Mouse (Mus musculus) c-Kit-positive CD71-positive TER-119-positive erythroid progenitor cells, embryonic 14.5 days (primary cell): ENCODE results near the gene Ddx49.

Experiments
- DNase-seq: peaks from one replicate; pipeline ENCODE4 v3.0.0-alpha.2; 2013; ENCODE audit warnings: low spot score

The Ddx49 gene

DNA sequence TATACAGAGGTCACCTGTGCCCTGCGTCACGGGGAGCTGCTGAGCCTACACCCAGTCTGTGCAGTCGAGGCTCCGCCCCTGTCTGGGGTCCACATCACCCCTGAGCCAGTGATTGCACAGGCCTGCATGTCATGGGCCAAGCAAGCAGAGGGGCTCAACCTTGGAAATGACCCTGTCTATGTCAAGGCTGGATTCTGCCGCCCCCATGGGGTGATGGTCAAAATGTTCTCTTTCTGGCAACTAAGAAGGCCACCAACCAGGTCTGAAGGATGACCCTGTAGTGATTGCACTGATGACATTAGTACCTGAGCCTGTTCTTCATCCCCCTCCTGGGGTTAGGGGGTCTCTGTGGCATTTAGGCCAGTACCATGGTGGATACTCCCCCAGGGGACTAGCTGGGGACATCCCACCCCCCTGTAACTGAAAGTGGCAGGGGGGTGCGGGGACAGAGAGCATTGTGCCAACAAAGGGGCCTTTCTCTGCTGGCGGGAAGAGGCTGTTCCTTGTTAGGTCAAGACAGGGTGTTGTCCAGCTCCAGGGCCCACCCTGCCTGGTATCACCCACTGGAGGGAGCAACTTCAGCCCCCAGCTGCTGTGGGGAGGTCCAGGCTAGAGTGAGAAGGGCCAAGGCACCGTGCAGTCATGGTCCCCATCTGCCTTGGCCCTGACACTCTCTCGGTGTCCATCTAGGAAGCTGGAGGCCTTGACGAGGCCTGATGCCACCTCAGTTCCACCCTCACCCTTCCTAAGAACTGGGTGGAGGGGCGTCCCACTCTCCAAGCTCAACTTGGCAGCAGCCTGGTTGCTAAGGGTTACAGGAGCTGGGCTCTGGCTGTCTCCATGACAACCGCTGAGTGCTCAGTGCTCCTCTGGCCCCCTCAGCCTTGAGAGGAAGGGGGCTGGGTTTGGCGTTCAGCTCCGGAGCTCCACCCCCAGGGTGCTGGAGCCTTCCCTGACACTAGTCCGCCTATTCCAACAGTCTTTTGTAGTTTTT is 14.5 kb upstream of the Ddx49 start:
- DNase-seq: no peak

- no peak for DNase-seq
Measured at GRCm38 (mm10) chr8:70315624-70316510, 13.6 kb upstream of the Ddx49 start, which contains the start of gene Cers1. Cers1 (plus strand) TSS chr8:70315775.

DNA sequence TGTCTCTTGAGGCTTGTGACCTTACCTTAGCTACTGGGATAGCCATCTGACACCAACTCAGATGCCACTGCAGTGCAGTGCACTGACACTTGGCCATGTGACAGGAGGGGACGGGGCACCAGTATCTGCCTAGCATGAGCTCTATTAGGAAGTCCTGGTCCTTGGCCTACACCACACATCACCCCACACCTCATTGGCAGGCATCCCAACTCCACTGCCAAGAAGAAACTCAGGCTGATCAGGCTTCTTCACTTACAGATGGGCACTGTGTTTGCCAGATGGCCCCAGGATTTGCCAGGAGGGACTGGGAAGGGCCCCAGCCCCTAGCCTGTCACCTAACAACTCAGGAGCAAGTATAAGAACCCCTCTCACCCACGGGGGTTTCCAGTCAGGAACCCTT is 11.1 kb upstream of the Ddx49 start:
- DNase-seq: no peak

GRCm38 (mm10) chr8:70309311-70309710 is 7.0 kb upstream of the Ddx49 start:
- DNase-seq: no peak

GRCm38 (mm10) chr8:70302901-70303300 is 612 bp upstream of the Ddx49 start:
- no peak for DNase-seq

DNA sequence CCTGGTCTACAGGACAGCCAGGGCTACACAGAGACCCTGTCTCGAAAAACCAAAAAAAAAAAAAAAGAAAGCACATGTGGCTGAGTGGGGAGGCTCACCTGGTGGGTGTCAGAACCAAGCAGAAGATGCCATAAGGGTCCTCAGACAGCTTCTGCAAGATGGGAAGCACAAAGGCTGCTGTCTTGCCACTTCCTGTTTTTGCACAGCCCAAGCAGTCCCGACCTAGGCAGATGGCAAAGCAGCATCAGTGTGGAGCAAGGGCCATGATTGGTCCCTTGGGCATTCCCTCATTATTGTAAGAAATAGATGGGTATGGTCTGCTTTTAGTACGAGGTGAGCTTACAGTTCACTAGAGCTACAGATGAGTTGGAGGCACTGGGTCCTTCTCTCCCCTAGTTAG is 1.4 kb downstream of the Ddx49 start:
- no peak for DNase-seq

DNA sequence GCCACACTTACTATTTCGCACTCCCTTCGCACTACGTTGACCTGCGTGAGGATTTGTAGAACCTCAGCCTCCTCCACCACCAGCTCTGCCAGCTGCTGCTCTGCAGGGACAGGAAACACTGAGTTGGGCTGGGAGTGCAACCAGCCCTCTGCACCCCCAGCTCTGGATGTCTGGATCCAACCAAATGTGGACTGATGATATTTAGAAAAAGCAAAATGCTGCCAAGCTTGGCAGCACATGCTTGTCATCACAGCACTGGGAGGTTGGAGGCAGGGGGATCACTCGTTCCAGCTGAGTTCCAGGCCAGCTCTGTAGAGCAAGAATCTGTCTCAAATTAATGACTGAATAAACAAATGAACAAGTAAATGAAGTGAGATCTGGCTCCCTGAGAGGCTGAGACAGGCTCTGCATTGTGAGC is 8.3 kb downstream of the Ddx49 start:
- no peak for DNase-seq

DNA sequence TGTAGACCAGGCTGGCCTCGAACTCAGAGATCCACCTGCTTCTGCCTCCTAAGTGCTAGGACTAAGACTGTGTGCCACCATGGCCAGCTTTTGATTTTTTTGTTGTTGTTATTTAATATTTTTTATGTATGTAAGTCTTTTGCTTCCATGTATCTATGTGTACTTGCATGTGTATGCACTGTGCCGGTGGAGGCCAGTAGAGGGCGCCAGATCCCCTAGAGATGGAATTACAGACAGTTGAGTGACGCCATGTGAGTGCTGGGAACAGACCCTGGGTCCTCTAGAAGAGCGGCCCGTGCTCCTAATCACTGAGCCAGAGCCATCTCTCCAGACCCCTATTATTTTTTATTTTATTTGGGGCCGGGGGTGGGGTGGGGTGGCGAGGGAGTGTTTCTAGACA is 15.6 kb downstream of the Ddx49 start:
- DNase-seq: no peak

GRCm38 (mm10) chr8:70285304-70285703 is 17.0 kb downstream of the Ddx49 start:
- DNase-seq: no peak

DNA sequence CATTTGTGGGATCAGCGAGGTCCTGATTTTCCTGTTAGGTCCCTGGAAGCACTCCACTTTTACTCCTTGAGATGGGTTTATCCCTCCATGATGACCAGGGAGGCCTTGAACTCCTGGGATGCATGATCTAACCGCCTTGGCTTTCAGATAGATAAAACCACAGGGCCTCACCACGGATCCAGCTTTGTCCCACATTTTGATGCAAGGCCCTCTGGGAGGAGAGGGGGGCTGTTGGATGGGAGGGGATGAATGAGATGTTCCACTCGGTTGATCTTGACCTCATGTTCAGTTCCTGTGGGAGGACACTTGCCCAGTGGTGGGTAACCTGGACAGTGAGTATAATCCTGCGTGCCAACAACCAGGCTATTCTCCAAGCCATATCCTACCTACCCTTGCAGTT is 17.9 kb downstream of the Ddx49 start:
- no peak for DNase-seq

GRCm38 (mm10) chr8:70283136-70284077 is 18.9 kb downstream of the Ddx49 start:
- DNase-seq: no peak

DNA sequence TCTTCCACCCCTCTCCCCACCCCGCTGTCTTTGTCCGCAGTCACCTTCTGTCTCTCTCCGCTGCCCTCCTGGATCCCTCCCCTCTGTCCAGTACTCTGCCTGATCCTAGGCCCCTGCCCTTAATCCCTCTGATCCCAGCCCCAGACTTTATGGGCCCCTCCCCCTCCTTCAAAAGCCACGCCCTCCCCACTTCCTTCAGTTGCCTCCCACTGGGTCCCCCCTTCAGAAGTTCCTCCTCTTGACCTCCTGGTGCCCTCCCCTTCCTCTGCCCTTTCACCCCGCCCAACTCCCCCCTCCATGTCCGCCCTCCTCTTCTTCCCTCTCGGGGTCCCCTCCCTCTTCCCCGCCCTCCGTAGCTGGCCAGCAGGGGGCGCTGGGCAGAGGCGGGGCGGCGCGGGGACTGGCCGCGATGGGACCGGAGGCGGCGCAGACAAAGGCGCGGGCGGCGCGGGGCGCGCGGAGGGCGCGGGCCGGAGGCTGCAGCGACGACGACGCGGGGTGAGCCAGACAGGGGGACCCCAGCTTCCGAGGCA is 19.6 kb downstream of the Ddx49 start, which contains the start of gene Homer3:
Gene Homer3 (plus strand): TSS at position 225 of the 533 bp plus-strand sequence.
- DNase-seq: peak; percentile 57

DNA sequence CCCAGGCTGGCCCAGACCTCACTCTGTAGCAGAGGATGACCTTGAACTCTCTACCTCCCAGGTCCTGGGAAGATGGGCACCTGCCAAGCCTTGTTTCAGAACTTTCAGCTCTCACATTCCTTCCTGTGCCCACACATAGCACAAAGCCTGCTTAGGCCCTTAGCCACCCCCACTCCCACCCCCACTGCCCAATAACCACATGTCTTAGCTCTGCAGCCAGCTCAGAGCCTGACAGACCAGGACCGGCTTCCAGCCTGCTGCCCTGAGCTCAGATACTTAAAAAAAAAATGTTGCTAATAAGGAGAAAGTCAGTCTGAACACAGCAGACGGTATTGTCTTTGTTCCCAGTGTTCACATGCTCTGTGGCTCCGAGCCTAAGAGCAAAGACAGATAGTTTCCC is 21.3 kb downstream of the Ddx49 start:
- DNase-seq: no peak

DNA sequence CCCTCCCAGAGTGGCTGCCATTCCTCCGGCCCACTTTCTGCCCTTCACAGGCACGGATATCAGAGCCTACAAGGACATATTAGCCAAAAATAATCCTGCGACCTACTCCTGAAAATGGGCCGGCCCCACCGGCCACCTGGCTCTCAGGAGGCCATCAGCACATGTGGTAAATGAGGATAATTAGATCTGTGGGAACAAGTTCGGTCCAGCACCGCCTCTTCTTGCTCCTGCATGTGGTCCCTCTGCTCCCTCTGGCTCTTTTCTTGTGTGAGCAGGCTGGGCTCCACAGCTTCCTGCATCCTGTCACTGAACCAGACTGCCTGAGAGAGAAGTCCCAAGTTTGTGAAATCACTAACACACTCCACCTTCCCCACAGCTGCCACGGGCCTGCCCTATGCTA is 23.0 kb downstream of the Ddx49 start:
- DNase-seq: no peak

- no peak for DNase-seq
Measured at GRCm38 (mm10) chr8:70278175-70278574, 24.1 kb downstream of the Ddx49 start.

DNA sequence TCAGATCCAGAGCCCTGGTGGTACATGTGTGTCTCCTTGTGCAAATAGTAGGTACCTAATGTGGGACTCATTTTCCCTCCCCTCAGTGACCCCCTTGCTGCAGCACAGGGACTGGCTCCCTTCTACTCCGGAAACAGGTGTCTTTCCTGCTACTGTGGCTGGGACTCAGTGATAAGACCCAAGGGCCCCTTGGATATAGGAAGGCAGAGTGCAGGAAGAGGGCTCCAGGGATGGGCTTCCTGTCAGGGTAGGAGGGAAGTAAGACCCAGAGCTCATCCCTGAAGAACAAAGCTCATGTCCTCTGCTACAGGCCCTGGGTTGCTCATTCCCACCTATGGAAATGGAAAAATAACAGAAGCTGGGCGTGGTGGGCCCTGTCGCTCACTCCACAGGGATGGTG is 25.8 kb downstream of the Ddx49 start:
- no peak for DNase-seq

DNA sequence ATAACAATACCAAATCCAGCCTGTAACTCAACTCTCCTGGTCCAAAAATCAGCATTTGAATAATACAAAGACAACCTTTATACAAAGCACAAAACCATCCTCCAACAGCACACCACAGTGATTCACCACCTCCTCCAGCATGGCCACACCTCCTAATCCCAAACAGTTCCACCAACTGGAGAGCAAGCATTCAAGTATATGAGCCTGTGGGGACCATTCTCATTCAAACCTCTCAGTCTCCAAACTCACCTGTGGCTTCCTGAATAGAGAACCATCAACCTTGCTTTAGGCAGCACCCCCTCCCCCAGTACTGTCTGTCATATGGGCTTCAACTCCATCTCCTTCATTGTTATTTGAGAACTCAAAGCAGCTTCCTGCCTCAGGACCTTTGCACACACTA is 27.9 kb downstream of the Ddx49 start:
- DNase-seq: no peak

DNA sequence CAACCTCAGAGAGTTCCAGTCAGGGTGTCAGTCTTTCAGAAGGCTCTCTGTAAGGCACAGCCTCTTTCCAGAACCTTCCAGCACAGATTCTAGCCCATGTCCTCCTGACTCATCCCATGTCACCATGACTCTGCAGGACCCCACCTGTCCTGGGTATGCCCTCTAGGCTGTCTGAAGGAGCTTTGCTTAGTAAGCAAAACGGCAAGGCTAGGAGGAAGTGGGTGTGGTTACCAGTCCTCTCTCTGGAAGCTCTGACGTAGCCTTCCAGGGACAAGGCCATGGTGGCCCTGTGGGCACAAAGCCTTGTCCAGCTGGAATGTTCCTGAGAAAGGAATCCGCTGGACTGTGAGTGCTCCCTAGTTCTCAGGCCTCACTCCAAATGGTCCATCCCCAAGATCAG is 29.3 kb downstream of the Ddx49 start:
- DNase-seq: no peak

- no peak for DNase-seq
Measured at GRCm38 (mm10) chr8:70268799-70269565, 33.3 kb downstream of the Ddx49 start.

GRCm38 (mm10) chr8:70268311-70268710 is 34.0 kb downstream of the Ddx49 start:
- DNase-seq: no peak
